Mouse (Mus musculus) midbrain, embryonic 15.5 days (tissue): Measurements from ENCODE around the gene Vav3. TPM values are rescaled to one million over a fixed set of nuclear protein-coding genes. Genes with fewer than 3 reads are reported as not detected.

ENCODE experiments used
- ATAC-seq: fragments of 200-750 bp; cut with Nextera tagmentation; replicated peaks from 2 replicates; pipeline ENCODE4 v1.8.0; 2017; ENCODE audit warnings: moderate TSS enrichment
- H3K27ac ChIP-seq: fragments of 300-500 bp; sonication (generic); 2 replicates; pipeline ENCODE4 v1.5.1; 2015; ENCODE audit warnings: mild to moderate bottlenecking, inconsistent platforms
- H3K27me3 ChIP-seq: fragments of 300-500 bp; sonication (generic); replicated peaks from 2 replicates; pipeline ENCODE4 v1.6.1; 2015; ENCODE audit warnings: inconsistent platforms
- H3K36me3 ChIP-seq: fragments of 300-500 bp; sonication (generic); replicated peaks from 2 replicates; pipeline ENCODE4 v1.6.1; 2015; ENCODE audit warnings: inconsistent platforms
- H3K4me1 ChIP-seq: fragments of 300-500 bp; sonication (generic); 2 replicates; pipeline ENCODE4 v1.6.1; 2015; ENCODE audit warnings: inconsistent platforms
- H3K4me2 ChIP-seq: fragments of 300-500 bp; sonication (generic); 2 replicates; pipeline ENCODE4 v1.6.1; 2015; ENCODE audit warnings: inconsistent platforms, mild to moderate bottlenecking, moderate library complexity
- H3K4me3 ChIP-seq: fragments of 300-500 bp; sonication (generic); 2 replicates; pipeline ENCODE4 v1.5.1; 2015; ENCODE audit warnings: mild to moderate bottlenecking, inconsistent platforms
- H3K9ac ChIP-seq: fragments of 300-500 bp; sonication (generic); 2 replicates; pipeline ENCODE4 v1.6.1; 2015; ENCODE audit warnings: mild to moderate bottlenecking, inconsistent platforms
- H3K9me3 ChIP-seq: fragments of 300-500 bp; sonication (generic); 2 replicates; pipeline ENCODE4 v1.6.1; 2016; ENCODE audit warnings: inconsistent platforms
- WGBS: fragments of 180-500 bp; shearing (Covaris S2); methylation state at CpG from one replicate; pipeline ENCODE4 v1.1.7; 2015; ENCODE audit warnings: mixed read lengths; 5-methylcytosine and 5-hydroxymethylcytosine counted together
- polyA plus RNA-seq: library from polyadenylated mRNA; unstranded; fragments of >200 nt; fragmentation: Nextera tagmentation; extraction: Ambion mirVana; gene quantifications from 2 replicates; pipeline ENCODE4 v1.2.1, GENCODE M21; 2015

The Vav3 gene
- polyA plus RNA-seq, 1 experiment from 2014 or later, result 24.3 TPM

DNA sequence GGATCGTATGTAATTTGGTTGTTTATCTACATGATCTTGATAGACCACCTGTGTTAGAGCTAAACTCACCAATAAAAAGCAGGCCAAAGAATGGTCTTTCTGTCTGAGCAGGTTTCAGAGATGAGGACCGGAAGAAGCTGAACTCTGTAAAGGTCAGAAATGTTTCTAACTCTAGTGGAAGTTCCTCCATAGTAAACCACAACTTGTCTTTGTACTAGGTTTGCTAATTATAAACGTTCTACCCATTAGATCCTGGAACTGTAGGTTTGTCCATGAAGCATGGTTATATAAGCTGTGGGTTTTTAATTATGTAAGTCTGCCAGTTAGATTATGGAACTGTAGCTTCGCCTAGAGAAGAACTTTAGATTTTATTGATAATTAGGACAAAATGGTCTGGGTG is 20.3 kb downstream of the Vav3 start:
- Histone ChIP-seq H3K9me3 (no peaks in the 10 kb centered on the region), H3K9ac (no peak overlapping the region), H3K36me3 (no peaks in the 10 kb centered on the region), H3K4me2 (no peak overlapping the region), H3K4me1 (no peaks in the 10 kb centered on the region), H3K27ac (no peak overlapping the region), H3K4me3 (no peak overlapping the region), H3K27me3 (no peaks in the 10 kb centered on the region)
- ATAC-seq, result no peak
- WGBS, result 92% methylated on average over 4 of the region's 4 CpGs

- Histone ChIP-seq H3K4me1 (peaks cover 7% of the 10 kb centered on the region; the same call in 1 of the 2 replicates), H3K27ac (no peak overlapping the region), H3K9ac (no peak overlapping the region), H3K27me3 (no peaks in the 10 kb centered on the region), H3K9me3 (no peaks in the 10 kb centered on the region), H3K4me2 (no peak overlapping the region), H3K4me3 (no peak overlapping the region), H3K36me3 (no peaks in the 10 kb centered on the region)
- no peak for ATAC-seq
- WGBS, result 88% methylated on average over 5 of the region's 5 CpGs
Observed at GRCm38 (mm10) chr3:109361882-109362281, 21.4 kb downstream of the Vav3 start.

DNA sequence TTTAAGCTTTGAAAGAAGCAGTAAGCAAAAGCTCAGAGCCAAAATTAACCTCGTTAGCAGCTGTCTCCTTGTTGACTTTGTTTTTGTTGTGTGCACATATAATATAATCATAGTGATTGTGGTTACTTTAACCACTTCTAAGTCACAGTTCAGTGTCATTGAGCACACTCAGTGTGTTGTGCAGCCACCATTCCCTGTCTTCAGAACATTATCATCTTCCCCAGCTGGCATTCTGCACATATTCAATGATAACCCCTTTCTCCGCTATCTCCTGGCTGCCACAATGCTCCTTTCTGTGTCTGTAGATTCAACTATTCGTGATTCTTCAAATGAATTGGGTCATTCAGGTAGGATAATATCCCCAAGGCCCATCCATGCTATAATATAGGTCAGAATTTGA is 21.9 kb downstream of the Vav3 start:
- no peak for ATAC-seq
- no peak overlapping the region for H3K4me2 ChIP-seq
- WGBS, result 80% methylated on average over 3 of the region's 3 CpGs

GRCm38 (mm10) chr3:109363522-109363921 is 23.1 kb downstream of the Vav3 start:
- Histone ChIP-seq H3K36me3 (no peaks in the 10 kb centered on the region), H3K27ac (no peak overlapping the region), H3K9me3 (no peaks in the 10 kb centered on the region), H3K4me3 (no peak overlapping the region), H3K4me2 (no peak overlapping the region), H3K27me3 (no peaks in the 10 kb centered on the region), H3K4me1 (peaks cover 7% of the 10 kb centered on the region; the same call in 1 of the 2 replicates), H3K9ac (no peak overlapping the region)
- WGBS, result 70% methylated on average over 5 of the region's 5 CpGs
- ATAC-seq, result no peak

More for the DNA sequence above, 21.9 kb downstream of the Vav3 start:
- no peak overlapping the region for H3K27ac ChIP-seq
- no peak overlapping the region for H3K9ac ChIP-seq
- no peaks in the 10 kb centered on the region for H3K36me3 ChIP-seq
- H3K9me3 ChIP-seq, result no peaks in the 10 kb centered on the region
- H3K4me1 ChIP-seq, result peaks cover 7% of the 10 kb centered on the region; the same call in 1 of the 2 replicates
- H3K27me3 ChIP-seq, result no peaks in the 10 kb centered on the region
- H3K4me3 ChIP-seq, result no peak overlapping the region

DNA sequence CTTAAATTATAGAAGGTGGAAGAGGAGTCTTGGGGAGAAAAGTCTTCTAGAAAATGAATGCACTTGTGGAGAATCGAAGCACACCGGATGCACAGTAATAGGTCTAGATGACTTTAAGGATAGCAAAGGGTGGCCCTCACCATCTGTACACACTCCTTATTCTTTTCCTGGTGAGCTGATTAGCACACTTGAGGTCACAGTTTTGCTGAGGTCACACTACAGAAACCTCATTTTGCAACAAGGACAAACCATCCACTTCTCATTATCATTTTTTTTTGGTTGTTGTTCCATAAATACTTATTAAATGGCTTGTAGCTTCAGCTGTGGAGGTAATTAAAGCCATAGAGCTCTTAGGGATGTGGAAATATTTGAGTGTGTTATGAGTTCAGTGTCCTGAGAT is 25.4 kb downstream of the Vav3 start:
- Histone ChIP-seq H3K4me2 (no peak overlapping the region), H3K27ac (no peak overlapping the region), H3K9me3 (no peaks in the 10 kb centered on the region), H3K36me3 (no peaks in the 10 kb centered on the region), H3K4me1 (peaks cover 7% of the 10 kb centered on the region; the same call in 1 of the 2 replicates), H3K9ac (no peak overlapping the region), H3K27me3 (no peaks in the 10 kb centered on the region), H3K4me3 (no peak overlapping the region)
- 81% methylated on average over 2 of the region's 2 CpGs for WGBS
- ATAC-seq, result no peak

DNA sequence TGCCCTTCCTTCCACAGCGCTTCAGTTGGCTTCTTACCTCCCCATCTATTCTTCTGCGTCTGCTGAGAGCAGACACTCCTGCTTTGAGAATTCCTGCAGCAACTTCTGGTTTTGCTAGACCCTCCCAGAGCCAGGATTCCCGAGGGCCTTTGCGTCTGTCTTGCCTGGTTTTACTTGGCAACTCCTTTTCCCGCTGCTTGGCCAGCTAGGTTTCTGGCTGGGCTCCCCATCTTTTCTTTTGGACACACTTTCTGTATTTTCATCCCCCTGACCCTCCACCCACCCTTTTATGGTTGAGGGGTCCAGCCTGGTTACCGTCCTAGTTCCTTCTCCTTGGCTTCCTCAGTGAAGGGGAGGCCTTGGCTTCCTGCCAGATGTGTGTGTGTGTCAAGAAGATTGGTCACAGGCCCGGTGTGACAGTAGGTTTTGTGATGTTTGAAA is 26.0 kb downstream of the Vav3 start:
- Histone ChIP-seq H3K27ac (no peak overlapping the region), H3K9me3 (no peaks in the 10 kb centered on the region), H3K36me3 (no peaks in the 10 kb centered on the region), H3K4me1 (peaks cover 7% of the 10 kb centered on the region; the same call in 1 of the 2 replicates), H3K9ac (no peak overlapping the region), H3K4me3 (no peak overlapping the region), H3K27me3 (no peaks in the 10 kb centered on the region), H3K4me2 (no peak overlapping the region)
- peak; percentile 72 for ATAC-seq
- 31% methylated on average over 7 of the region's 7 CpGs for WGBS

- Histone ChIP-seq H3K4me3 (no peak overlapping the region), H3K9me3 (no peaks in the 10 kb centered on the region), H3K9ac (no peak overlapping the region), H3K27me3 (no peaks in the 10 kb centered on the region), H3K4me1 (peaks cover 7% of the 10 kb centered on the region; the same call in 1 of the 2 replicates), H3K4me2 (no peak overlapping the region), H3K36me3 (no peaks in the 10 kb centered on the region), H3K27ac (no peak overlapping the region)
- ATAC-seq, result no peak
- WGBS, result 80% methylated on average over 9 of the region's 9 CpGs
Observed at GRCm38 (mm10) chr3:109368383-109369289, 28.2 kb downstream of the Vav3 start.

- H3K9me3 ChIP-seq, result no peaks in the 10 kb centered on the region
- no peak overlapping the region for H3K9ac ChIP-seq
- H3K4me1 ChIP-seq, result peaks cover under 1% of the 10 kb centered on the region; the same call in 1 of the 2 replicates
- H3K27me3 ChIP-seq, result no peaks in the 10 kb centered on the region
- no peaks in the 10 kb centered on the region for H3K36me3 ChIP-seq
- WGBS, result 40% methylated on average over 1 of the region's 1 CpGs
- H3K4me2 ChIP-seq, result no peak overlapping the region
- no peak overlapping the region for H3K27ac ChIP-seq
- no peak for ATAC-seq
- no peak overlapping the region for H3K4me3 ChIP-seq
Observed at GRCm38 (mm10) chr3:109371576-109371975, 31.1 kb downstream of the Vav3 start.

GRCm38 (mm10) chr3:109372678-109373077 is 32.2 kb downstream of the Vav3 start:
- no peak overlapping the region for H3K4me2 ChIP-seq
- WGBS, result 89% methylated on average over 4 of the region's 4 CpGs
- H3K27me3 ChIP-seq, result no peaks in the 10 kb centered on the region
- H3K36me3 ChIP-seq, result no peaks in the 10 kb centered on the region
- ATAC-seq, result no peak
- no peaks in the 10 kb centered on the region for H3K9me3 ChIP-seq
- H3K4me1 ChIP-seq, result no peaks in the 10 kb centered on the region
- no peak overlapping the region for H3K27ac ChIP-seq
- H3K4me3 ChIP-seq, result no peak overlapping the region
- H3K9ac ChIP-seq, result no peak overlapping the region

- no peak overlapping the region for H3K4me3 ChIP-seq
- 67% methylated on average over 4 of the region's 4 CpGs for WGBS
- ATAC-seq, result no peak
- no peaks in the 10 kb centered on the region for H3K4me1 ChIP-seq
- no peaks in the 10 kb centered on the region for H3K36me3 ChIP-seq
- no peaks in the 10 kb centered on the region for H3K9me3 ChIP-seq
- H3K27ac ChIP-seq, result no peak overlapping the region
- no peak overlapping the region for H3K4me2 ChIP-seq
- H3K27me3 ChIP-seq, result no peaks in the 10 kb centered on the region
- no peak overlapping the region for H3K9ac ChIP-seq
Observed at GRCm38 (mm10) chr3:109378278-109378677, 37.8 kb downstream of the Vav3 start.

DNA sequence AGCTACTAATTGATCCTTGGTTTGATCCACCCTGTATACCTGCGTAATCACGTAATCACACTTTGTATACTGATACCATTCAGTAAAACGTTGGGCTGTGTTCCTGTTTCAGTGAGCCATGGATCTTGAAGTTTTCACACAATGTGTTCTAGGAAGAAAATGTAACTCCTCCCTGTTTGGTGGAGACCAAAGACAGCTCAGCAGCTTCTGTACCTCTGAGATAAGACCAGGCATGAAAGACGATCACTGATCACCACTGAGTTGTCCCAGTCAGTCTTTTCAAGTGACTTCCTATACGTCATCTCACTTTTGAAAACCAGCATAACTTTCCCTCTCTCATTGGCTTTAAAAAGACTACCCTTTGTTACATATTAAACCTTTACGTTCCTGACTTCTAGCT is 38.2 kb downstream of the Vav3 start:
- Histone ChIP-seq H3K36me3 (no peaks in the 10 kb centered on the region), H3K4me3 (no peak overlapping the region), H3K4me1 (no peaks in the 10 kb centered on the region), H3K4me2 (no peak overlapping the region), H3K9me3 (no peaks in the 10 kb centered on the region), H3K27me3 (no peaks in the 10 kb centered on the region), H3K27ac (no peak overlapping the region), H3K9ac (no peak overlapping the region)
- ATAC-seq, result no peak
- WGBS, result 85% methylated on average over 6 of the region's 6 CpGs

DNA sequence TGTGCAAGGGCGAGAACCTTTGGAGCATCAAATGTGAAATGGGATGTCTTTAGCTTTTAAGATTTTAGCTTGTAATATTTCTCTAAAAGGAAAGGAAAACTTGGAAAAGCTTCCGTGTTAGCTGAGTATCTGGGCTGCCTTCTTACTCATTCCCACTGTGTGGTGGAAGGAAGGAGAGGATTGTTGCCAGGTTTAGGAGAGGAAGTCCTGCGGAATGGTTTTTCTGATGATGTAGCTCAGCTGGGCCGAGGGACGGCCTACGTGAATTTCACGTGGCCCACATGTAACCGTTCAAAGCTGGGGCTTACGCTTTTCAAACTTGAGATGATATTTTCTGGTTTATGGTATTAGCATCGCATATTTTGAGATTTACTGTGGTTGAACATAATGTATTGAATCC is 48.3 kb downstream of the Vav3 start:
- no peak overlapping the region for H3K9ac ChIP-seq
- H3K27me3 ChIP-seq, result no peaks in the 10 kb centered on the region
- no peak for ATAC-seq
- H3K4me1 ChIP-seq, result no peaks in the 10 kb centered on the region
- H3K9me3 ChIP-seq, result no peaks in the 10 kb centered on the region
- no peaks in the 10 kb centered on the region for H3K36me3 ChIP-seq
- no peak overlapping the region for H3K27ac ChIP-seq
- WGBS, result 91% methylated on average over 10 of the region's 10 CpGs
- H3K4me2 ChIP-seq, result no peak overlapping the region
- no peak overlapping the region for H3K4me3 ChIP-seq

GRCm38 (mm10) chr3:109401527-109401926 is 61.1 kb downstream of the Vav3 start:
- Histone ChIP-seq H3K4me1 (no peaks in the 10 kb centered on the region), H3K36me3 (no peaks in the 10 kb centered on the region), H3K27ac (no peak overlapping the region), H3K9ac (no peak overlapping the region), H3K9me3 (no peaks in the 10 kb centered on the region), H3K27me3 (no peaks in the 10 kb centered on the region), H3K4me3 (no peak overlapping the region), H3K4me2 (no peak overlapping the region)
- WGBS, result 90% methylated on average over 5 of the region's 5 CpGs
- no peak for ATAC-seq
